Mouse (Mus musculus) limb, embryonic 12.5 days (tissue): ENCODE measurements around the gene Chad. TPM values are rescaled to one million over a fixed set of nuclear protein-coding genes. Genes with fewer than 3 reads are reported as not detected.

Experiments used
- ATAC-seq: fragments of 200-750 bp; cut with Nextera tagmentation; 2 replicates; pipeline ENCODE4 v1.8.0; 2017; ENCODE audit warnings: low read depth, moderate TSS enrichment; ENCODE audit not compliant: insufficient number of reproducible peaks, insufficient read depth, low FRiP score, low TSS enrichment
- H3K27ac ChIP-seq: fragments of 300-500 bp; sonication (generic); 2 replicates; pipeline ENCODE4 v1.5.1; 2016; ENCODE audit warnings: mild to moderate bottlenecking, moderate library complexity
- H3K27me3 ChIP-seq: fragments of 300-500 bp; sonication (generic); 2 replicates; pipeline ENCODE4 v1.6.1; 2016; ENCODE audit warnings: mild to moderate bottlenecking, moderate library complexity
- H3K36me3 ChIP-seq: fragments of 300-500 bp; sonication (generic); 2 replicates; pipeline ENCODE4 v1.6.1; 2016; ENCODE audit warnings: mild to moderate bottlenecking, moderate library complexity
- H3K4me1 ChIP-seq: fragments of 300-500 bp; sonication (generic); replicated peaks from 2 replicates; pipeline ENCODE4 v1.6.1; 2016
- H3K4me2 ChIP-seq: fragments of 300-500 bp; sonication (generic); 2 replicates; pipeline ENCODE4 v1.6.1; 2016; ENCODE audit warnings: mild to moderate bottlenecking, moderate library complexity
- H3K4me3 ChIP-seq: fragments of 300-500 bp; sonication (generic); replicated peaks from 2 replicates; pipeline ENCODE4 v1.5.1; 2016; ENCODE audit warnings: mild to moderate bottlenecking
- H3K9ac ChIP-seq: fragments of 300-500 bp; sonication (generic); replicated peaks from 2 replicates; pipeline ENCODE4 v1.6.1; 2016; ENCODE audit warnings: mild to moderate bottlenecking, moderate library complexity
- H3K9me3 ChIP-seq: fragments of 300-500 bp; sonication (generic); 2 replicates; pipeline ENCODE4 v1.6.1; 2016; ENCODE audit warnings: mild to moderate bottlenecking, moderate library complexity
- WGBS: fragments of 180-500 bp; shearing (Covaris S2); methylation state at CpG from one replicate; pipeline ENCODE4 v1.1.7; 2016; 5-methylcytosine and 5-hydroxymethylcytosine counted together
- polyA plus RNA-seq: library from polyadenylated mRNA; unstranded; fragments of >200 nt; fragmentation: Nextera tagmentation; extraction: Ambion mirVana; gene quantifications from 2 replicates; pipeline ENCODE4 v1.2.1, GENCODE M21; 2016

Gene Chad
- polyA plus RNA-seq, 1 experiment from 2014 or later: 3.6 TPM

DNA sequence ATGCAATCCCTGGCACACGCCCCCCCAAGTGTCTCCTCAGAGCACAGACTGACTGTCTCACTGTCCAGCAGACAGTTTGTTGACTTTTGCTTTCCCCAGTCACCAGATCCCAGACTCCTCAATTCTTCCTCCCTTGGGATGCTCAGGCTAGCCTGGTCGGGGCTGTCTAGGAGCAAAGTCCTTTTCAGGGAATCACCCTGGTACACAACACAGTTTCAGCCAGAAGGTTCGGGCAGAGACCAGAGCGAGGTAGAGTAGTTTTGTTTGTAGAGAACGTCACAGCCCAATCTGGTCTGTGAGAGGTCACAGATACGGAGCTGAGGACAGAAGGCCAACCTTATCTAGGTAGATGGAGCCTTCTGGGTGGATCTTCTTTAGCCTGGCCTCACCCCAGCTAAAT lies 1.7 kb downstream of the Chad start:
- peaks cover 27% of the 10 kb centered on the region for H3K4me1 ChIP-seq
- H3K9ac ChIP-seq: no peak overlapping the region
- H3K4me2 ChIP-seq: peak overlapping the region; percentile 55
- WGBS: 85% methylated on average over 6 of the region's 6 CpGs
- peaks cover 36% of the 10 kb centered on the region for H3K36me3 ChIP-seq
- no peaks in the 10 kb centered on the region for H3K9me3 ChIP-seq
- H3K27me3 ChIP-seq: peaks cover 28% of the 10 kb centered on the region
- no peak for ATAC-seq
- peak overlapping the region; percentile 17; the same call in 1 of the 2 replicates for H3K4me3 ChIP-seq
- 0 out of 2 replicates have a peak overlapping the region, but pooled peaks have one; percentile 59 for H3K27ac ChIP-seq

DNA sequence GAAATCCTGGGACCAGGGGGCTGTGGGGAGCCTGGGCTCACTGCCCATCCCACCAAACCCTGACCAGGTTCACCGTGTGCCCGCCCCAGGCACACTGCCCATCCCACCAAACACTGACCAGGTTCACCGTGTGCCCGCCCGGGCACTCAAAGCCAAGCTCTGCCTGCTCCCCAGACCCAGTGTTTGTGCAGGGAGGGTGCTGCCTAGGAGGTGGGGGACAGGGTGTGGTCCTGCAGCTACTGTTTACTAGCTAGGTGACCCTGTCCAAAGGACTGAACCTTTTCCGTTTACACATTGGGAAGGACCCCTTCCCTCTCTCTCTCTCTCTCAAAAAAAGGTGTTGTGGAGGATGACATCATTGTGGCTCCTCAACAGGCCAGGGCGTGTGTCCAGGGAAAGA lies 2.5 kb downstream of the Chad start:
- Histone ChIP-seq H3K9ac (no peak overlapping the region), H3K36me3 (peaks cover 38% of the 10 kb centered on the region), H3K9me3 (no peaks in the 10 kb centered on the region), H3K4me2 (no peak overlapping the region), H3K27me3 (peaks cover 28% of the 10 kb centered on the region), H3K4me3 (no peak overlapping the region), H3K27ac (no peak overlapping the region), H3K4me1 (peaks cover 27% of the 10 kb centered on the region)
- WGBS: 90% methylated on average over 7 of the region's 7 CpGs
- ATAC-seq: no peak

DNA sequence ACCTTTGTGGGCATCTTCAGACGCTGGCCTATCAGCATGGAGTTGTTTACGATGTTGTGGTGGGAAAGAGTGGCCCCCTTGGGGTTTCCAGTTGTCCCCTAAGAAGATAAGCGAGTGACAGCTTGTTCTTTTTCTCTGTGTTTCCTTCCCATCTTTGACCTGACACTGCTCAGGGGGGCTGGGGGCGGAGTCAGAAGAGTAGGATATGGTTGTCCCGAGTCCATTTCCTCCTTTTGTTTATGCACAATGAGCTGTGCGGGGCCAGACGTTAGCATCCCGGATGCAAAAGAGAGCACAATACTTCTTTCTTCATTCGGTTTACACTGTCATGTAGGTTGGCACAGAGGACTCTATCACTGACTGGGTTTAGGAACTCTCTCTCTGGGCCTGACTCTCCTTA lies 5.8 kb downstream of the Chad start:
- ATAC-seq: no peak
- Histone ChIP-seq H3K4me1 (0 out of 2 replicates have a peak, but pooled peaks cover 4% of the 10 kb centered on the region), H3K27ac (no peak overlapping the region), H3K9me3 (no peaks in the 10 kb centered on the region), H3K4me2 (no peak overlapping the region), H3K36me3 (peaks cover 38% of the 10 kb centered on the region), H3K4me3 (no peak overlapping the region), H3K27me3 (peaks cover 8% of the 10 kb centered on the region), H3K9ac (no peak overlapping the region)
- WGBS: 71% methylated on average over 9 of the region's 9 CpGs

DNA sequence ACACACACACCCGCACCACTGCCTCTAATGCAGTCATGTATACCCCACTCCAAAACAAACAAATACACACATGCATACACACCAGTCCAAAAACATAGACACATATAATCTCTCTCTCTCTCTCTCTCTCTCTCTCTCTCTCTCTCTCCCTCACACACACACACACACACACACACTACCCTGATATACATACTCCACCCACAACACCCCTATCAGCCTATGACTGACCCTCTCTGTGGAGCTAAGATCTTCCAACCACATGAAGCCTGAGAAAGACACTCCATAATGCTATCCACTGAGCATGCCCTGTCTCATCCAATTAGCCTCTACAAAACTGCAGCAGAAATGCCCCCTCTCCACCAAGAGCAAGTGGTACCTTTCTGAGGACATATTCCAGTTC lies 7.0 kb downstream of the Chad start:
- WGBS: 95% methylated on average over 1 of the region's 1 CpGs
- H3K9ac ChIP-seq: no peak overlapping the region
- no peak overlapping the region for H3K4me3 ChIP-seq
- no peaks in the 10 kb centered on the region for H3K4me1 ChIP-seq
- H3K27me3 ChIP-seq: no peaks in the 10 kb centered on the region; the same call in 1 of the 2 replicates
- H3K4me2 ChIP-seq: no peak overlapping the region
- no peak overlapping the region for H3K27ac ChIP-seq
- H3K9me3 ChIP-seq: no peaks in the 10 kb centered on the region
- ATAC-seq: no peak
- H3K36me3 ChIP-seq: peaks cover 38% of the 10 kb centered on the region

DNA sequence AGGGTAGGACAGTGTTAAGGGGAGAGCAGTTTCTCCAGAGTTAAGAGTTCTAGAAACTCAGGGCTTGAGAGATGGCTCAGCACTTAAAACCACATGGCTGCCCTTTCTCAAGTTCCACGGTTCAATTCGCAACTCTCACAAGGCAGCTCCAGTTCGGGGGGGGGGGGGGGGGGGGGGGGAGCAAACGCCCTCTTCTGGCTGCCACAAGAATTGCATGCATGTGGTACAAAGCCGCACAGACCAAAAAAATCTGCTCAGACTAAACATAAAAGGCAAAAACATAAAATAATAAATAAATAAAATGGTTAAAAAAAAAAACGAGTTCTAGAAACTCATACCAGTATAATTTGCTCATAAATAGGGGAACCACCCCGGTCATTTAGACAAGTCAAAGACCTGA lies 9.7 kb downstream of the Chad start:
- Histone ChIP-seq H3K27me3 (no peaks in the 10 kb centered on the region), H3K4me2 (no peak overlapping the region), H3K27ac (no peak overlapping the region), H3K4me1 (no peaks in the 10 kb centered on the region), H3K9me3 (no peaks in the 10 kb centered on the region), H3K4me3 (no peak overlapping the region), H3K9ac (no peak overlapping the region), H3K36me3 (peaks cover 22% of the 10 kb centered on the region)
- WGBS: 50% methylated on average over 3 of the region's 7 CpGs
- no peak for ATAC-seq

DNA sequence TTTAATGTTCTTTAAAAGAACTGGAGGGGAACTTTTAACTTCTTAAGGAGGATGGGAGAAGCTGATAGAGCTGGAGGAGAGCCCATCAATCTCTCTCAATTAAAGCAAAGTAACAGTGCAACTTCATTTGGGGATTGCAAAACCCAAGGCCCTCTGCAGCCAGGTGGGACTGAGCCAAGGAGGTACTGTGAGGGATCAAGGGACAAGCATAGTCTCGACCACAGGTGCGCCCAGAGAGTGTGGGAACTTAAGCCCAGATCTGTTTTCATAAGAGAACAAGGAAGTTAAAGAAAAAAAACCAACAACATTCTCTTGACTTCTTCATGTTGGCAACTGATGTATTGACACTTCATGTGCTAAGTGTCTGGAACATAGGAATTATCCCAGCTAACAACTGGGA lies 10.2 kb downstream of the Chad start:
- no peaks in the 10 kb centered on the region for H3K9me3 ChIP-seq
- H3K36me3 ChIP-seq: peaks cover 17% of the 10 kb centered on the region
- no peak for ATAC-seq
- H3K4me2 ChIP-seq: no peak overlapping the region
- WGBS: 70% methylated on average over 2 of the region's 2 CpGs
- no peaks in the 10 kb centered on the region for H3K27me3 ChIP-seq
- H3K9ac ChIP-seq: no peak overlapping the region
- H3K4me3 ChIP-seq: no peak overlapping the region
- no peaks in the 10 kb centered on the region for H3K4me1 ChIP-seq
- H3K27ac ChIP-seq: no peak overlapping the region

DNA sequence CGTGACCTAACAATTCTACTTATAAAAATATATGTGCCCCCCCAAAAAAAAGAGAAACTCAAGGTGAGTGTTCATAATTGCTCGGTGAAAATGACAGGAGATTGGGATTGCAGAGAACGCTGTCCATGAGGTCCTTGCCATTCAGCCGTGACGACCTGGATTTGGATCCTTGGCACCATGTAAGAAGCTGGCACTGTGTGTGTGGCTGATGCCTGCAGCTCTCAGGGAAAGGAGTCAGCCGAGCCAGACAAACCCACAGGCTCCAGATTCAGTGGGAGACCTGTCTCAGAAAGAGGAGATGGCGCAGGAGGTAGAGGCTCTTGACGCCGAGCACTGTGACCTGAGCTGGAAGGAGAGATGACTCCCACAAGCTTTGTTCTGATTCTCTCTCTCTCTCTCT lies 11.5 kb downstream of the Chad start:
- no peaks in the 10 kb centered on the region for H3K27me3 ChIP-seq
- ATAC-seq: no peak
- H3K9me3 ChIP-seq: no peaks in the 10 kb centered on the region
- 85% methylated on average over 9 of the region's 9 CpGs for WGBS
- H3K27ac ChIP-seq: no peak overlapping the region
- no peaks in the 10 kb centered on the region for H3K4me1 ChIP-seq
- H3K4me2 ChIP-seq: no peak overlapping the region
- no peak overlapping the region for H3K9ac ChIP-seq
- H3K36me3 ChIP-seq: peaks cover 4% of the 10 kb centered on the region; the same call in 1 of the 2 replicates
- no peak overlapping the region for H3K4me3 ChIP-seq

DNA sequence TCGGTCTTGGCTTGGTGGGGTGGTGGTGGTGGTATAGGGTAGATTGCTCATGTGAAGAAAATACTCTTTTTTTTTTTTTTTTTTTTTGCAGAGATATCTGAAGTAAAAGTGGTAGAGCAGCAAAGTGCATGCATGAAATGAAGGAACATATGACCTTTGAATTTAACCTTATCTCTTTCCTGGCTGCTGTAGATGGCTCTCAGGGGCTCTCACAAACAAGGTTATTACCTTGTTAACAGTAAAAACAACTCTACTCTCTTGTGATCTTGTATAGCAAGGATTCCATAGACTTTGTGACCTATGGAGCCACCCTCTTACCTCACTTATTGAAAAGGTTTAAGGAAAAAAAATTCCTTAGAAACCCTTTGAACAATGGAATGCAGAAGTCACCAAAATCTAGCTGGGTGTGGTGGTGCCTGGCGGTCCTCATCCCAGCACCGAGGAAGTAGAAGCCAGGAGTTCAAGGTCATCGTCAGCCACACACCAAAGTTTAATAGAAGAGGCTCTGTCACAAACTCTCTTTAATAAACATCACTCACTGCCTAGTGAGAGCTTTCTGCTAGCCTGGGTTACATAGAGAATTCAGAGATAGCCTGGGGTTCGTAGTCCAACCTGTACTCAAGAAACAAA lies 15.4 kb downstream of the Chad start:
- WGBS: 88% methylated on average over 5 of the region's 5 CpGs

DNA sequence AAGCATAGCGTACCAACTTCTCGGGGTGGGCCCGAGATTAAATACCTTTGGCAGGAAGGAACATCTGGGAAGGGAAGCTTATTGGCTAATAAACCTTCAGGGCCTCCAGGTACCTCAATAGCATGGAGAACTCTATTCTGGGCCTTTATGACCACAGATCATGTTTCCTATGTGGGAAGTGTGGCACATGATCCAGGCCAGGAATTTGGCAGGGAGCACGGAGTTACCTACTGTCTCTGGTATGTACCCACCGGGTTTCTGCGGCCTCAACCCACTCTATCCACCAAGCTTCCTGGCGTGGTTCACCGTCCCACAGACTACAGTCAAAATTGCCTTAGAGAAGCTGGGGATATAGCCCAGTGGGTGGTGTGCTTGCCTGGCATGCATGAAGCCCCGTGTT lies 20.2 kb downstream of the Chad start:
- Histone ChIP-seq H3K9me3 (no peaks in the 10 kb centered on the region), H3K9ac (no peak overlapping the region), H3K4me1 (peaks cover 9% of the 10 kb centered on the region; the same call in 1 of the 2 replicates), H3K4me3 (no peak overlapping the region), H3K4me2 (no peak overlapping the region), H3K27me3 (no peaks in the 10 kb centered on the region), H3K27ac (peak overlapping the region; percentile 45; the same call in 1 of the 2 replicates), H3K36me3 (no peaks in the 10 kb centered on the region)
- ATAC-seq: no peak; the same call in 1 of the 2 replicates
- WGBS: 71% methylated on average over 9 of the region's 9 CpGs

More for the DNA sequence above, 15.4 kb downstream of the Chad start:
- no peak overlapping the region for H3K4me2 ChIP-seq
- H3K9me3 ChIP-seq: no peaks in the 10 kb centered on the region
- H3K4me3 ChIP-seq: no peak overlapping the region
- no peak overlapping the region for H3K27ac ChIP-seq
- no peak for ATAC-seq
- H3K9ac ChIP-seq: no peak overlapping the region
- no peaks in the 10 kb centered on the region for H3K36me3 ChIP-seq
- H3K27me3 ChIP-seq: no peaks in the 10 kb centered on the region
- H3K4me1 ChIP-seq: peaks cover 8% of the 10 kb centered on the region; the same call in 1 of the 2 replicates

DNA sequence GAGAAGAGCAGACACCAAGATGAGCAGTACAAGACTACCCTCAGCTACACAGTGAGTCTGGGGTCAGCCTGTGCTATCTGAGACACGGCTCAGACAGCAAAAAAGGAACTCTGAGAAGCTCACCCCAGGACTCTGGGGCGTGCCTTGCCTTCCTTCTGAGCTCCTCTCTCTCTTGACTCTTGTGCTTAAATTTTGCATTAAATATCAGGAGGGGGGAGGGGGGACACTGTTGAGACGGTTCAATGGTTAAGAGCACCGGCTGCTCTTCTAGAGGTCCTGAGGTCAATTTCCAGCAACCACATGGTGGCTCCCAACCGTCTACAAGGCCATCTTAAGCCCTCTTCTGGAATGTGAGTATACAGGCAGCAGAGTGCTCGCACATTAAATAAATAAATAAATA lies 22.7 kb downstream of the Chad start:
- ATAC-seq: no peak
- H3K27me3 ChIP-seq: no peaks in the 10 kb centered on the region
- no peaks in the 10 kb centered on the region for H3K36me3 ChIP-seq

DNA sequence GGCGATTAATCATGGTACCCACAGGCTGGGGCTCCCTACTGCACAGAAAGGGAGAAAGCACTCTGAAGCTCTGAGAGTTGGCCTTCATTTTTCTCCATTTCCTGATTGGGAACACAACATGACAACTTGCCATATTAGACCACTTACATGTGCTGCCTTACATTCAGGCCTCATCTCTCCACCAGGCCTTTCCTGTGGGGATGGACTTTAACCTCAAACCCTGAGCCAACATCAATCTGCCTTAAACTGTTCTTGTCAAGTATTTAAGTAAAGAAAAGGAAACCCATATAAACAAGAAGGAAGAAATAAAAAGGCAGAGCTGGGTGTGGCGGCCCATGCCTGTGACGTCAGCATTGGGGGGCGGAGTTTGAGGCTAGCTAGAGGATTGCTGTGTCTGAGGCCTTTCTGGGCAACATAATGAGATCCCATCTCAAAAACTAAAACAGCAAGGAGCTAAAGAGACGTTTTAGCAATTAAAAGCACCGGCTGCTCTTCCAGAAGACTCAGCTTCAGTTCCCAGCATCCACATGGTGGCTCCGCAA lies 31.5 kb downstream of the Chad start:
- H3K36me3 ChIP-seq: peaks cover 14% of the 10 kb centered on the region; the same call in 1 of the 2 replicates
- H3K4me2 ChIP-seq: no peak overlapping the region
- no peaks in the 10 kb centered on the region for H3K27me3 ChIP-seq
- no peak overlapping the region for H3K27ac ChIP-seq
- H3K9me3 ChIP-seq: no peaks in the 10 kb centered on the region
- H3K4me3 ChIP-seq: no peak overlapping the region
- no peak for ATAC-seq
- WGBS: 73% methylated on average over 7 of the region's 7 CpGs
- peaks cover 12% of the 10 kb centered on the region for H3K4me1 ChIP-seq
- no peak overlapping the region for H3K9ac ChIP-seq

More for the DNA sequence above, 22.7 kb downstream of the Chad start:
- no peak overlapping the region for H3K9ac ChIP-seq
- H3K4me2 ChIP-seq: no peak overlapping the region
- peaks cover 16% of the 10 kb centered on the region; the same call in 1 of the 2 replicates for H3K4me1 ChIP-seq
- H3K4me3 ChIP-seq: no peak overlapping the region
- 79% methylated on average over 6 of the region's 6 CpGs for WGBS
- H3K27ac ChIP-seq: no peak overlapping the region
- no peaks in the 10 kb centered on the region for H3K9me3 ChIP-seq

DNA sequence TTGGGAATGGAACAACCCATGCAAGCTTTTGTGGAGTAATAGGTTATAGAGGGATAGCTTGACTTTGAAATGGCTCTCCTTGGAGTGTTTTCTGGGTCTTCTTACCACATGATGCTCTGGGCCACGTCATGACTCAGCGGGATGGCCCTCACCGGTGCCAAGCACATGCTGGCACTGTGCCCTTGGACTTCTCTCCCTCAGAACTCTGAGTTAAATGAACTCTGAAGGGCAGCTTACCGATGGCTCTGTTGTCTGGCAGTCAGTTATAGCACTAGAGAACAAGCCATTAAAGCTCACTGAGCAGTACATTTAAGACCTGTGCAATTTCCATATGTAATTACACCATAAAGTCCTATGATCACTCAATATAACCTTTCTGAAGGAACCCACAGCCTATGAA lies 32.5 kb downstream of the Chad start:
- Histone ChIP-seq H3K9ac (no peak overlapping the region), H3K36me3 (peaks cover 14% of the 10 kb centered on the region; the same call in 1 of the 2 replicates), H3K4me1 (peaks cover 13% of the 10 kb centered on the region), H3K27ac (no peak overlapping the region), H3K4me2 (no peak overlapping the region), H3K4me3 (no peak overlapping the region), H3K27me3 (no peaks in the 10 kb centered on the region), H3K9me3 (no peaks in the 10 kb centered on the region)
- no peak for ATAC-seq
- 84% methylated on average over 4 of the region's 4 CpGs for WGBS
